Mouse (Mus musculus) embryonic facial prominence, embryonic 11.5 days (tissue): ENCODE results near the gene Bicc1. TPM values are rescaled to one million over a fixed set of nuclear protein-coding genes. Genes with fewer than 3 reads are reported as not detected.
A peak's percentile ranks its signal among the peaks of the same experiment; 100 is the strongest.

Experiments used
- ATAC-seq: fragments of 200-750 bp; cut with Nextera tagmentation; replicated peaks from 2 replicates; pipeline ENCODE4 v1.8.0; 2017; ENCODE audit warnings: low read depth; ENCODE audit not compliant: insufficient number of reproducible peaks, low FRiP score, low TSS enrichment
- DNase-seq: peaks from one replicate; pipeline ENCODE4 v3.0.0-alpha.2; 2015; ENCODE audit warnings: low spot score
- H3K27ac ChIP-seq: fragments of 300-500 bp; sonication (generic); replicated peaks from 2 replicates; pipeline ENCODE4 v1.5.1; 2014; ENCODE audit warnings: mild to moderate bottlenecking, low read depth, low read length, control low read depth
- H3K27me3 ChIP-seq: fragments of 300-500 bp; sonication (generic); 2 replicates; pipeline ENCODE4 v1.6.1; 2014; ENCODE audit warnings: mild to moderate bottlenecking, low read length, moderate library complexity, mixed read lengths; ENCODE audit not compliant: control insufficient read depth, insufficient read depth
- H3K36me3 ChIP-seq: fragments of 300-500 bp; sonication (generic); replicated peaks from 2 replicates; pipeline ENCODE4 v1.6.1; 2014; ENCODE audit warnings: low read depth, mild to moderate bottlenecking, low read length, moderate library complexity, mixed read lengths; ENCODE audit not compliant: control insufficient read depth, insufficient read depth
- H3K4me1 ChIP-seq: fragments of 300-500 bp; sonication (generic); 2 replicates; pipeline ENCODE4 v1.6.1; 2014; ENCODE audit warnings: low read length, mixed read lengths; ENCODE audit not compliant: control insufficient read depth, insufficient read depth
- H3K4me2 ChIP-seq: fragments of 300-500 bp; sonication (generic); 2 replicates; pipeline ENCODE4 v1.6.1; 2014; ENCODE audit warnings: low read depth, mild to moderate bottlenecking, control low read depth, low read length, moderate library complexity
- H3K4me3 ChIP-seq: fragments of 300-500 bp; sonication (generic); 2 replicates; pipeline ENCODE4 v1.5.1; 2014; ENCODE audit warnings: low read depth, low read length, control low read depth
- H3K9ac ChIP-seq: fragments of 300-500 bp; sonication (generic); replicated peaks from 2 replicates; pipeline ENCODE4 v1.6.1; 2014; ENCODE audit warnings: mild to moderate bottlenecking, control low read depth, low read length
- H3K9me3 ChIP-seq: fragments of 300-500 bp; sonication (generic); replicated peaks from 2 replicates; pipeline ENCODE4 v1.6.1; 2016; ENCODE audit warnings: mild to moderate bottlenecking, low read length, inconsistent platforms, mixed read lengths; ENCODE audit not compliant: control insufficient read depth
- WGBS: fragments of 180-500 bp; shearing (Covaris S2); extraction: QIAGEN DNeasy Blood & Tissue Kit; methylation state at CpG from one replicate; pipeline ENCODE4 v1.1.7; 2014; 5-methylcytosine and 5-hydroxymethylcytosine counted together
- polyA plus RNA-seq: library from polyadenylated mRNA; unstranded; fragments of >200 nt; fragmentation: Nextera tagmentation; extraction: Ambion mirVana; gene quantifications from 2 replicates; pipeline ENCODE4 v1.2.1, GENCODE M21; 2014

The Bicc1 gene
- polyA plus RNA-seq, 1 experiment from 2014 or later, result 10.4 TPM

DNA sequence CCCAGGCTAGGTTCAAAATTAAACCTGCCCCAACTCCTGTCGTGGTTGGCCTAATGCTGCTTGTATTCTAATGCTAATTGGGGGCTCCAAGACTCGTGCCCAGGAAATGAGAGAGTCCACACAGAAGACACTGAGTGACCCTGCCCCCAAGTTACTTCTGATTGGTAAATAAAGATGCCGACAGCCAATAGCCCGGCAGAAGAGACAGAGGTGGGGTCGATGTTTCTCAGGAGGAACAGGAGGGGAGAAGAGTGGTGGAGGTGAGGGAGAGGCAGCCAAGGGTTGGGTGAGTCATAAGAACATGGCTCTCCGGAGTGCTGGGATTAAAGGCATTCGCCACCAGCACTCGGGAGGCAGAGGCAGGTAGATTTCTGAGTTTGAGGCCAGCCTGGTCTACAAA lies 16.8 kb upstream of the Bicc1 start:
- Histone ChIP-seq H3K4me3 (no peak overlapping the region), H3K9ac (no peak overlapping the region), H3K27ac (no peak overlapping the region), H3K4me1 (no peaks in the 10 kb centered on the region), H3K4me2 (no peak overlapping the region), H3K27me3 (no peaks in the 10 kb centered on the region), H3K9me3 (no peaks in the 10 kb centered on the region), H3K36me3 (no peaks in the 10 kb centered on the region)
- ATAC-seq (no peak), DNase-seq (no peak)
- 74% methylated on average over 8 of the region's 8 CpGs for WGBS

GRCm38 (mm10) chr10:71175280-71175679 lies 15.8 kb upstream of the Bicc1 start:
- Histone ChIP-seq H3K36me3 (no peaks in the 10 kb centered on the region), H3K4me3 (no peak overlapping the region), H3K27me3 (no peaks in the 10 kb centered on the region), H3K27ac (no peak overlapping the region), H3K4me2 (no peak overlapping the region), H3K9me3 (no peaks in the 10 kb centered on the region), H3K4me1 (no peaks in the 10 kb centered on the region), H3K9ac (no peak overlapping the region)
- no peak for DNase-seq
- WGBS, result 95% methylated on average over 15 of the region's 15 CpGs
- ATAC-seq, result no peak

- H3K9me3 ChIP-seq, result no peaks in the 10 kb centered on the region
These were observed 11.9 kb upstream of the Bicc1 start for GRCm38 (mm10) chr10:71171414-71171813.

GRCm38 (mm10) chr10:71170771-71171170 lies 11.3 kb upstream of the Bicc1 start:
- Histone ChIP-seq H3K4me3 (no peak overlapping the region), H3K27me3 (no peaks in the 10 kb centered on the region), H3K9ac (no peak overlapping the region), H3K36me3 (no peaks in the 10 kb centered on the region), H3K4me2 (no peak overlapping the region), H3K4me1 (no peaks in the 10 kb centered on the region), H3K27ac (no peak overlapping the region), H3K9me3 (no peaks in the 10 kb centered on the region)
- WGBS, result 94% methylated on average over 5 of the region's 5 CpGs
- DNase-seq, result no peak
- no peak for ATAC-seq

More at GRCm38 (mm10) chr10:71171414-71171813, 11.9 kb upstream of the Bicc1 start:
- Histone ChIP-seq H3K4me2 (no peak overlapping the region), H3K4me1 (no peaks in the 10 kb centered on the region), H3K9ac (no peak overlapping the region), H3K27ac (no peak overlapping the region), H3K4me3 (no peak overlapping the region), H3K27me3 (no peaks in the 10 kb centered on the region), H3K36me3 (no peaks in the 10 kb centered on the region)
- no peak for ATAC-seq
- WGBS, result 91% methylated on average over 1 of the region's 1 CpGs
- DNase-seq, result no peak

DNA sequence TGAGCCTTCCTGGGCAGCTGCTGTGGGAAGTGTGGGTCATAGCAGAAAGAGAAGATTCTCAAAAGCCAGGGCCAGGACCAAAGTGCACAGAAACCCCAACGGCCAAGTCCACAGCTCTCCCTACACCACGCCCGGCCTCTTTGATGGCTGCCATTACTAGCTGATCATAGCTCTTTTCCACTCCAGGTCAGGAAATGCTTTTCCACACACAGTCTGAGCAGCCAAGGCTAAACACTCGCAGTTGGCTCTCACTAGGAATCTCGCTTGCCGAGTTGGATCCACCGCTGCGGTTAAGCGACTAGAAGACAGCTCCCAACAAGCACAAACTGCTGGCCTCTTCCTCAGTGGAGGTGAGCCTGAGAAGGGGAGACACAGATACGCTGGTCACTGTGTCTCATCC lies 10.3 kb upstream of the Bicc1 start:
- DNase-seq (no peak), ATAC-seq (no peak)
- H3K4me2 ChIP-seq, result no peak overlapping the region
- H3K4me1 ChIP-seq, result no peaks in the 10 kb centered on the region
- no peak overlapping the region for H3K27ac ChIP-seq
- no peaks in the 10 kb centered on the region for H3K9me3 ChIP-seq
- no peaks in the 10 kb centered on the region for H3K27me3 ChIP-seq
- H3K4me3 ChIP-seq, result no peak overlapping the region
- no peak overlapping the region for H3K9ac ChIP-seq
- 91% methylated on average over 10 of the region's 10 CpGs for WGBS
- H3K36me3 ChIP-seq, result no peaks in the 10 kb centered on the region

GRCm38 (mm10) chr10:71169171-71169570 lies 9.7 kb upstream of the Bicc1 start:
- no peaks in the 10 kb centered on the region for H3K27me3 ChIP-seq
- no peaks in the 10 kb centered on the region for H3K9me3 ChIP-seq
- ATAC-seq, result no peak
- no peak overlapping the region for H3K4me2 ChIP-seq
- H3K4me3 ChIP-seq, result no peak overlapping the region
- no peak overlapping the region for H3K9ac ChIP-seq
- H3K4me1 ChIP-seq, result no peaks in the 10 kb centered on the region
- no peaks in the 10 kb centered on the region for H3K36me3 ChIP-seq
- WGBS, result 45% methylated on average over 4 of the region's 4 CpGs
- DNase-seq, result no peak
- H3K27ac ChIP-seq, result no peak overlapping the region

DNA sequence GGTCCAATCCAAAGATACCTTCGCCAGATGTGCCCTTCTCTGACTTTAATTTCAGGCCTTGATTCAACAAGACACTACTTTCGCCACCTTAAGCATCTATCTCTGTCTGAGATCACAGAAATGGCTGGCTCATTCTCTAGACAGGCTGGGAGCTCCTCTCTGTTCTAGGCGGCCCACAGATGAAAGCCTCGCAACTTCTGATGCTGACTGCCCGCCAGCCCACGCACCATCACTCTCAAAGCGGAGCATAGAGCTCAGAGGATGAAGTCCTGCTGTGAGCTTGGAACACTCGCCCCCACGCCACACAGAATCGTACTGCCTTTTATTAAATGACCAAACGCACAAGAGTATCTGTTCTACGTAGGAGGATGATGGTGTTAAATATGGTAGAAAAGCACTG lies 949 bp upstream of the Bicc1 start:
- H3K4me3 ChIP-seq, result no peak overlapping the region
- ATAC-seq, result no peak
- no peak for DNase-seq
- no peaks in the 10 kb centered on the region for H3K9me3 ChIP-seq
- 82% methylated on average over 12 of the region's 12 CpGs for WGBS
- no peaks in the 10 kb centered on the region for H3K4me1 ChIP-seq
- no peak overlapping the region; the same call in 1 of the 2 replicates for H3K4me2 ChIP-seq
- no peak overlapping the region for H3K9ac ChIP-seq
- no peaks in the 10 kb centered on the region for H3K36me3 ChIP-seq
- no peaks in the 10 kb centered on the region for H3K27me3 ChIP-seq
- H3K27ac ChIP-seq, result no peak overlapping the region

DNA sequence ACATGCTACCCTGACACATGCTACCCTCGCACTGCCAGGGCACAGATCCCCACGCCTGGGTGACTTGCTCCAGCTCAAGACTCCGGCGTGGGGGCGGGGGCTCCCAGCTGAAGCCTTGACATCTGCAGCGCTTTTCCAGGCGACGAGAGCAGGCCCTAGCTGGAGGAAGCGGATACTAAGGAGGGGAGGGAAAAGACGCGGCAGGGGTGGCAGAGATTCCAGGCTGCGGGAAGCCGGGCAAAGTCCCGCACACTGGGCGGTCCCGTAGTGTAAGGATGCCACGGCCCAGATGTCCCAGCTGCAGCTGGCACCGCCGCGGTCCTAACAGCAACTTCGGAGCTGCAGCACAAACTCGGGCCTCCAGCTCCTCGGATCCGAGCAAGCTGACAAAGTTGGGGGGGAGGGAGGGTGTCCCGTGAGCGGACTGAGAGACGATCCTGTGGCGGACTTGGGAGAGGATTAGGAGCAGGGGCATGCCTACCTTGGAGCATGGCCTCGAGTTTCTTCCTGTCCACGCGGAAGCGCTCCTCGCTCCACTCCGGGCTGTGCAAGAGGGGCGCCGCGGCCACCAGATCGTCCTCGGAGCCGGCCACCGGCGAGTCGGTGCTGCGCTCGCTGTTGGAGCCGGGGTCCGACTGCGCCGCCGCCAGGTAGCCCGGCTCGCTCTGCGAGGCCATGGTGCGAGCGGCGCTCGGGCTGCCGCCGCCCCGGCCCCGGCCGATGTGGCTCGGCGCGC lies 392 bp downstream of the Bicc1 start:
- H3K4me1 ChIP-seq, result no peaks in the 10 kb centered on the region
- peak overlapping the region; percentile 91 for H3K4me2 ChIP-seq
- H3K4me3 ChIP-seq, result peak overlapping the region; percentile 61
- H3K9ac ChIP-seq, result peak overlapping the region; percentile 82
- WGBS, result under 1% methylated on average over 63 of the region's 65 CpGs
- H3K27me3 ChIP-seq, result no peaks in the 10 kb centered on the region
- DNase-seq (peak; percentile 63), ATAC-seq (peak; percentile 86)
- H3K36me3 ChIP-seq, result no peaks in the 10 kb centered on the region
- no peak overlapping the region for H3K27ac ChIP-seq
- H3K9me3 ChIP-seq, result no peaks in the 10 kb centered on the region
